Mouse (Mus musculus) MEL (cell line): ENCODE measurements around the gene Helz. TPM values are rescaled to one million over a fixed set of nuclear protein-coding genes. Genes with fewer than 3 reads are reported as not detected.

ENCODE experiments used
- DNase-seq: peaks from one replicate; pipeline ENCODE4 v3.0.0; 2011; ENCODE audit warnings: low read depth, low spot score
- H3K27ac ChIP-seq: 2 replicates; pipeline ENCODE4 v1.5.1; 2012; ENCODE audit warnings: low read depth, mild to moderate bottlenecking, control low read depth, low read length, moderate library complexity; ENCODE audit not compliant: control insufficient read depth
- H3K27me3 ChIP-seq, 2 experiments: fragments of 150-350 bp in 1 of 2; sonication (generic) in 1 of 2; 2 replicates each; pipeline ENCODE4 v1.6.1; 2012; ENCODE audit warnings: low read length in 2 of 2, mild to moderate bottlenecking in 2 of 2, improper control_type of control experiment in 1 of 2, moderate library complexity in 1 of 2; ENCODE audit not compliant: insufficient read depth in 2 of 2, control insufficient read depth in 1 of 2
- H3K36me3 ChIP-seq, 2 experiments: 2 replicates each; pipeline ENCODE4 v1.6.1; 2012 to 2014; ENCODE audit warnings: low read length in 2 of 2, improper control_type of control experiment in 1 of 2, inconsistent platforms in 1 of 2, mild to moderate bottlenecking in 1 of 2; ENCODE audit not compliant: insufficient read depth in 2 of 2, control insufficient read depth in 1 of 2
- H3K4me1 ChIP-seq, 2 experiments: fragments of 150-350 bp in 1 of 2; sonication (generic) in 1 of 2; 2 replicates each; pipeline ENCODE4 v1.6.1; 2012; ENCODE audit warnings: low read length in 2 of 2, improper control_type of control experiment in 1 of 2, mild to moderate bottlenecking in 1 of 2; ENCODE audit not compliant: insufficient read depth in 2 of 2, control insufficient read depth in 1 of 2
- H3K4me3 ChIP-seq, 2 experiments: fragments of 150-350 bp in 1 of 2; sonication (generic) in 1 of 2; 2 replicates each; pipeline ENCODE4 v1.5.1; 2012; ENCODE audit warnings: low read depth in 2 of 2, low read length in 2 of 2, mild to moderate bottlenecking in 2 of 2, moderate library complexity in 2 of 2, control low read depth in 1 of 2, improper control_type of control experiment in 1 of 2; ENCODE audit not compliant: control insufficient read depth in 1 of 2, insufficient read depth in 1 of 2
- H3K79me2 ChIP-seq: 2 replicates; pipeline ENCODE4 v1.6.1; 2012; ENCODE audit warnings: mild to moderate bottlenecking, low read length, moderate library complexity; ENCODE audit not compliant: control insufficient read depth, poor library complexity, insufficient read depth
- H3K9ac ChIP-seq: 2 replicates; pipeline ENCODE4 v1.6.1; 2012; ENCODE audit warnings: low read depth, mild to moderate bottlenecking, control low read depth, low read length, moderate library complexity; ENCODE audit not compliant: control insufficient read depth, poor library complexity, severe bottlenecking
- H3K9me3 ChIP-seq: fragments of 150-350 bp; sonication (generic); replicated peaks from 2 replicates; pipeline ENCODE4 v1.6.1; 2012; ENCODE audit warnings: mild to moderate bottlenecking, low read length, improper control_type of control experiment, moderate library complexity; ENCODE audit not compliant: insufficient read depth
- CHD2 ChIP-seq: IDR thresholded peaks from 2 replicates; pipeline ENCODE4 v1.6.1; 2011; ENCODE audit warnings: low read length, improper control_type of control experiment
- E2F4 ChIP-seq: IDR thresholded peaks from 2 replicates; pipeline ENCODE4 v1.6.1; 2011; ENCODE audit warnings: low read depth, low read length, improper control_type of control experiment, borderline replicate concordance
- KAT2A ChIP-seq: conservative IDR thresholded peaks from 2 replicates; pipeline ENCODE4 v1.6.1; 2012; ENCODE audit warnings: low read depth, low read length, improper control_type of control experiment, inconsistent platforms
- MAX ChIP-seq: IDR thresholded peaks from 2 replicates; pipeline ENCODE4 v1.6.1; 2011; ENCODE audit warnings: low read length, improper control_type of control experiment
- MEF2A ChIP-seq: IDR thresholded peaks from 2 replicates; pipeline ENCODE4 v1.6.1; 2014; ENCODE audit warnings: low read depth, mild to moderate bottlenecking, inconsistent platforms, low read length, improper control_type of control experiment; ENCODE audit not compliant: poor library complexity, insufficient replicate concordance, severe bottlenecking; ENCODE audit errors: extremely low read depth
- MYB ChIP-seq: IDR thresholded peaks from 2 replicates; pipeline ENCODE4 v1.6.1; 2011; ENCODE audit warnings: mild to moderate bottlenecking, low read depth, low read length, improper control_type of control experiment
- MYC ChIP-seq: IDR thresholded peaks from 2 replicates; pipeline ENCODE4 v1.6.1; 2011; ENCODE audit warnings: low read depth, mild to moderate bottlenecking, low read length, improper control_type of control experiment, moderate library complexity
- NELFE ChIP-seq: IDR thresholded peaks from 2 replicates; pipeline ENCODE4 v1.6.1; 2011; ENCODE audit warnings: low read depth, low read length, improper control_type of control experiment
- NRF1 ChIP-seq: IDR thresholded peaks from 2 replicates; pipeline ENCODE4 v1.6.1; 2014; ENCODE audit warnings: low read depth, mild to moderate bottlenecking, inconsistent platforms, low read length, improper control_type of control experiment, moderate library complexity; ENCODE audit not compliant: poor library complexity, insufficient read depth, severe bottlenecking
- POLR2A ChIP-seq, 2 experiments: IDR thresholded peaks; 2 replicates each; pipeline ENCODE4 v1.6.1; 2011 to 2012; ENCODE audit warnings: low read length in 2 of 2, mild to moderate bottlenecking in 2 of 2, control low read depth in 1 of 2, improper control_type of control experiment in 1 of 2, low read depth in 1 of 2, moderate library complexity in 1 of 2; ENCODE audit not compliant: control insufficient read depth in 1 of 2, insufficient read depth in 1 of 2, poor library complexity in 1 of 2
- POLR2AphosphoS5 ChIP-seq: IDR thresholded peaks from 2 replicates; pipeline ENCODE4 v1.6.1; 2012; ENCODE audit warnings: low read depth, borderline replicate concordance, mild to moderate bottlenecking, inconsistent platforms, low read length, moderate library complexity, mixed read lengths
- RAD21 ChIP-seq: IDR thresholded peaks from 2 replicates; pipeline ENCODE4 v1.6.1; 2011; ENCODE audit warnings: mild to moderate bottlenecking, low read depth, low read length, improper control_type of control experiment
- RCOR1 ChIP-seq: IDR thresholded peaks from 2 replicates; pipeline ENCODE4 v1.6.1; 2012; ENCODE audit warnings: low read depth, mild to moderate bottlenecking, inconsistent platforms, low read length, improper control_type of control experiment
- SIN3A ChIP-seq: IDR thresholded peaks from 2 replicates; pipeline ENCODE4 v1.6.1; 2012; ENCODE audit warnings: low read length, improper control_type of control experiment, inconsistent platforms
- TAL1 ChIP-seq: IDR thresholded peaks from 2 replicates; pipeline ENCODE4 v1.6.1; 2012; ENCODE audit warnings: mild to moderate bottlenecking, inconsistent platforms, low read length, moderate library complexity, mixed read lengths
- TBP ChIP-seq: IDR thresholded peaks from 2 replicates; pipeline ENCODE4 v1.8.0; 2011; ENCODE audit warnings: low read depth, low read length, improper control_type of control experiment
- TCF12 ChIP-seq: IDR thresholded peaks from 2 replicates; pipeline ENCODE4 v1.6.1; 2014; ENCODE audit warnings: low read depth, mild to moderate bottlenecking, inconsistent platforms, low read length, improper control_type of control experiment, moderate library complexity
- UBTF ChIP-seq: IDR thresholded peaks from 2 replicates; pipeline ENCODE4 v1.6.1; 2012; ENCODE audit warnings: low read depth, mild to moderate bottlenecking, inconsistent platforms, low read length, improper control_type of control experiment, moderate library complexity, borderline replicate concordance; ENCODE audit not compliant: insufficient read depth
- USF1 ChIP-seq: IDR thresholded peaks from 2 replicates; pipeline ENCODE4 v1.6.1; 2014; ENCODE audit warnings: low read depth, mild to moderate bottlenecking, inconsistent platforms, low read length, improper control_type of control experiment, moderate library complexity
- USF2 ChIP-seq, 2 experiments: IDR thresholded peaks; 2 replicates each; pipeline ENCODE4 v1.6.1; 2011 to 2012; ENCODE audit warnings: improper control_type of control experiment in 2 of 2, low read length in 2 of 2, borderline replicate concordance in 1 of 2, inconsistent platforms in 1 of 2, low read depth in 1 of 2, mild to moderate bottlenecking in 1 of 2; ENCODE audit not compliant: insufficient read depth in 1 of 2
- ZC3H11A ChIP-seq: IDR thresholded peaks from 2 replicates; pipeline ENCODE4 v1.6.1; 2012; ENCODE audit warnings: low read depth, mild to moderate bottlenecking, inconsistent platforms, low read length, improper control_type of control experiment
- ZKSCAN1 ChIP-seq: IDR thresholded peaks from 2 replicates; pipeline ENCODE4 v1.6.1; 2012; ENCODE audit warnings: low read depth, mild to moderate bottlenecking, inconsistent platforms, low read length, improper control_type of control experiment, moderate library complexity
- ZMIZ1 ChIP-seq: IDR thresholded peaks from 2 replicates; pipeline ENCODE4 v1.6.1; 2012; ENCODE audit warnings: low read depth, mild to moderate bottlenecking, inconsistent platforms, low read length, improper control_type of control experiment, moderate library complexity
- ZNF384 ChIP-seq: IDR thresholded peaks from 2 replicates; pipeline ENCODE4 v1.6.1; 2012; ENCODE audit warnings: low read depth, mild to moderate bottlenecking, inconsistent platforms, low read length, improper control_type of control experiment
- polyA plus RNA-seq, 2 experiments: library from polyadenylated mRNA; stranded (reverse) in 1 of 2; unstranded in 1 of 2; fragments of >175 nt in 1 of 2; fragments of >200 nt in 1 of 2; gene quantifications; 2 replicates each; pipeline versions ENCODE4 v1.2.1 to v1.2.4; 2012; ENCODE audit warnings: low replicate concordance in 2 of 2, low read depth in 1 of 2; ENCODE audit not compliant: insufficient read length in 2 of 2, insufficient read depth in 1 of 2, missing spikeins in 1 of 2
- total RNA-seq: library from RNA; depleted of rRNA; stranded (reverse); fragments of 300-350 nt; gene quantifications from 2 replicates; pipeline ENCODE4 v1.2.3, GENCODE M21; 2012

The Helz gene
- total and polyA plus RNA-seq, 3 experiments = 15.1 to 41.0 (median 39.9) TPM

DNA sequence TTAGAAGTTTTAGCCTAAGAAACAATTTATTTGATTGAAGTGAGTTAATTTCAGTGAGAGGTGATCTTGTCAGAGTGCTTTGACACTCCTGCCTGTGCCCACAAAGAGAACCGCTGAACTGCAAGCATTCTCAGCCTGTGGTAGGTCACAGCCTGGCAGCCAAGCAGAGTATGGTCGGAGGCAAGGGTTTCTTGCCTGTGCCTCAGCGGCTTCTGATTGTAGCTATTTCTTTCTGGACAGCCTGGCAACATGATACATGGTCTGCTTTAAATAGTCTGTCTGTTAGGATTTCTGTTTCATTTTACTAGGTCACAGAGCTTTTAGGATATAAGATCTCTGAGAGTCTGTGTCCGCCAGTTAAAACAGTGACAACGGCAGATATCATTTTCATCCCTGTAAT lies 114.9 kb downstream of the Helz start:
- H3K9me3 ChIP-seq = no peaks in the 10 kb centered on the region
- peaks cover 0 to 15% of the 10 kb centered on the region in 2 experiments; a peak in 2 of 4 replicates for H3K36me3 ChIP-seq
- H3K4me3 ChIP-seq = no peak overlapping the region
- TF ChIP-seq MEF2A (no peak), MAX (no peak), MYC (no peak), SIN3A (no peak), MYB (no peak), TBP (no peak), POLR2AphosphoS5 (no peak), E2F4 (no peak), ZC3H11A (no peak), RCOR1 (no peak)
- H3K9ac ChIP-seq = no peak overlapping the region
- no peak overlapping the region for H3K27ac ChIP-seq
- no peaks in the 10 kb centered on the region for H3K79me2 ChIP-seq
- DNase-seq = no peak
- no peaks in the 10 kb centered on the region for H3K4me1 ChIP-seq
- no peaks in the 10 kb centered on the region for H3K27me3 ChIP-seq

DNA sequence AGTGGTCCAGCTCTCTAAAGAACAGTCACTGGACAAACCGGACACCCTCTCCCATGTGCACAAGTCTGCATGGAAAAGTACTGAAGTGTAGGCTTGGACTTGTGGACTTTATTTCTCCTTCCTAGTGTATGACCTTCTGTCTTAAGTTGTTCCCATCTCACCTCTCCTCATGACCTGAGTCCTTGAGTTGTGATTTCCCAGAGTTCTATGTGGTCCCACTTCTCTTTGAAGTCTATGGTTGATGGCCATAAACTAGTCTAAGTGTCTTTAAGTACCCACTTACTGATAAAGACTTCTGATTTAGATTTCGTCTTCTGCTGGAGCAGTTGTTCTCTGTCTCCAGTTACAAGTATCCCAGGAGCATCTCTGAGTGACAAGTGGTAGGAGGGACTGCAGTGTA lies 119.8 kb downstream of the Helz start:
- no peak overlapping the region for H3K9ac ChIP-seq
- no peak for DNase-seq
- H3K27ac ChIP-seq = no peak overlapping the region
- no peaks in the 10 kb centered on the region for H3K4me1 ChIP-seq
- peaks cover 0 to 17% of the 10 kb centered on the region in 2 experiments; a peak in 2 of 4 replicates for H3K36me3 ChIP-seq
- H3K4me3 ChIP-seq = no peak overlapping the region
- H3K27me3 ChIP-seq = no peaks in the 10 kb centered on the region
- H3K79me2 ChIP-seq = no peaks in the 10 kb centered on the region
- H3K9me3 ChIP-seq = no peaks in the 10 kb centered on the region
- TF ChIP-seq CHD2 = no peak
- TF ChIP-seq SIN3A = no peak
- TF ChIP-seq NELFE = no peak
- TF ChIP-seq TBP = no peak
- TF ChIP-seq UBTF = no peak
- TF ChIP-seq RAD21 = no peak
- no peak for TF ChIP-seq ZKSCAN1
- no peak for TF ChIP-seq USF1
- TF ChIP-seq POLR2A (IDR thresholded peaks at IDR 0.05; ENCODE audit: control insufficient read depth in 1 of 2, insufficient read depth in 1 of 2, low read depth in 1 of 2, low read length in 2 of 2, poor library complexity in 1 of 2) = no peak
- TF ChIP-seq KAT2A = no peak
- TF ChIP-seq USF2 (IDR thresholded peaks at IDR 0.05; ENCODE audit: borderline replicate concordance in 1 of 2, insufficient read depth in 1 of 2, low read depth in 1 of 2, low read length in 2 of 2) = no peak
- TF ChIP-seq ZMIZ1 = no peak
- TF ChIP-seq TAL1 = no peak
- TF ChIP-seq MAX = no peak
- TF ChIP-seq ZNF384 = no peak
- TF ChIP-seq RCOR1 = no peak
- TF ChIP-seq POLR2AphosphoS5 = no peak
- no peak for TF ChIP-seq TCF12
- TF ChIP-seq NRF1 = no peak
